Mouse (Mus musculus): ENCODE measurements at regions not wholly inside any gene's neighbourhood (a gene's known extent, or its start where the extent isn't known, plus 50 kb on each side); places are given as distances from the start of the nearest gene placed in this dataset.

DNA sequence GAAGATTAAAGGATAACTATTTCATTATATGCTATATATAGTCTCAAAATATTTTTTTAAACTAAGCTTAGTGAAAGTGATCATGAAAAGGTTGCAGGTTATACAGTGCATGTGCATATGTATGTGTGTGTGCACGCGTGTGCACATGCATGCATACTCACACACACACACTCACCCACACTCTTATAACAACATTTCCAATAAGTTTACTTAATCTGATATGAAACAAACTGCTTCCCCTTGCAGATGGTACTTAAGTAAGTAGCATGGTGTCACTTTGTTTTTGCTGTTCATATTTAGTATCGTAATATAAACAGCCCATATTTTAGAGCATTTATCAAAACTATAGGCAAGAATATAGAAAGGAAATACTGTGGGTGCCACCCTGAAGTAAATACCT, 275.0 kb downstream of the Gm5447 start:
- no peaks in the 10 kb centered on the region for H3K36me3 ChIP-seq (ENCODE audit: control insufficient read depth in 1 of 2, insufficient read depth in 2 of 2, low read length in 2 of 2)
- no peak overlapping the region for H3K9ac ChIP-seq (ENCODE audit: control insufficient read depth, low read depth, low read length, poor library complexity, severe bottlenecking)
- H3K4me3 ChIP-seq (ENCODE audit: control insufficient read depth in 1 of 2, insufficient read depth in 1 of 2, low read depth in 2 of 2, low read length in 2 of 2), result no peak overlapping the region
- TF ChIP-seq USF1 (IDR thresholded peaks at IDR 0.05; ENCODE audit: low read depth, low read length), result no peak
- no peak for TF ChIP-seq MEF2A (IDR thresholded peaks at IDR 0.05; ENCODE audit: extremely low read depth, insufficient replicate concordance, low read depth, low read length, poor library complexity, severe bottlenecking)
- TF ChIP-seq EP300 (IDR thresholded peaks at IDR 0.05; ENCODE audit: low read depth in 1 of 2, low read length in 2 of 2), result no peak
- TF ChIP-seq NRF1 (IDR thresholded peaks at IDR 0.05; ENCODE audit: insufficient read depth, low read depth, low read length, poor library complexity, severe bottlenecking), result no peak
- no peak for TF ChIP-seq ZNF384 (IDR thresholded peaks at IDR 0.05; ENCODE audit: low read depth, low read length)
- no peak for DNase-seq (ENCODE audit: low read depth, low spot score)
- H3K27me3 ChIP-seq (ENCODE audit: control insufficient read depth in 1 of 2, insufficient read depth in 2 of 2, low read length in 2 of 2), result no peaks in the 10 kb centered on the region
- no peaks in the 10 kb centered on the region for H3K79me2 ChIP-seq (ENCODE audit: control insufficient read depth, insufficient read depth, low read length, poor library complexity)
- H3K27ac ChIP-seq (ENCODE audit: control insufficient read depth, low read depth, low read length), result no peak overlapping the region
- no peaks in the 10 kb centered on the region for H3K9me3 ChIP-seq (replicated peaks; ENCODE audit: insufficient read depth, low read length)
- H3K4me1 ChIP-seq (ENCODE audit: control insufficient read depth in 1 of 2, insufficient read depth in 2 of 2, low read length in 2 of 2), result no peaks in the 10 kb centered on the region

DNA sequence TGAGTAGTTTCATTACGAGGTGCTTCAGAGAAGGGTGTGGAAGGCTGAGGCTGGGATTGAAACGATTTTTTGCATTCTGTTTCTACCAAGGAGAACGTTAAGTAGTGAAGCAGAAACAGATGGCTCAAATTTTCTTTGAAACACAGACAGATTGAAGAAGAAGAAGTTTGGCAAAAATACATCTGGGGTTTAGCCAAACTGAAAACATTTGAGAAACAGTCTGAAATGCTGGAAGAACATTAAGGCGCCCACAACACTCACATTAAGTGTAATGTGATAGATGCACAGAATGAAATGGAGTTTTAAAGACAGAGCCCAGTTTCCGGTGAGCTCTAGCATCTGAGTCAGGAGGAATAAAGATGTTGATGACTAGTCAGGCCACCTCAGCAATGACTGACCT, 275.5 kb downstream of the Gm5447 start:
- Histone ChIP-seq H3K79me2 (ENCODE audit: control insufficient read depth, insufficient read depth, low read length, poor library complexity) (no peaks in the 10 kb centered on the region), H3K4me3 (ENCODE audit: control insufficient read depth in 1 of 2, insufficient read depth in 1 of 2, low read depth in 2 of 2, low read length in 2 of 2) (no peak overlapping the region), H3K9me3 (replicated peaks; ENCODE audit: insufficient read depth, low read length) (no peaks in the 10 kb centered on the region), H3K27ac (ENCODE audit: control insufficient read depth, low read depth, low read length) (no peak overlapping the region), H3K36me3 (ENCODE audit: control insufficient read depth in 1 of 2, insufficient read depth in 2 of 2, low read length in 2 of 2) (no peaks in the 10 kb centered on the region), H3K4me1 (ENCODE audit: control insufficient read depth in 1 of 2, insufficient read depth in 2 of 2, low read length in 2 of 2) (no peaks in the 10 kb centered on the region), H3K27me3 (ENCODE audit: control insufficient read depth in 1 of 2, insufficient read depth in 2 of 2, low read length in 2 of 2) (no peaks in the 10 kb centered on the region), H3K9ac (ENCODE audit: control insufficient read depth, low read depth, low read length, poor library complexity, severe bottlenecking) (no peak overlapping the region)
- DNase-seq (ENCODE audit: low read depth, low spot score), result no peak
- TF ChIP-seq MEF2A (IDR thresholded peaks at IDR 0.05; ENCODE audit: extremely low read depth, insufficient replicate concordance, low read depth, low read length, poor library complexity, severe bottlenecking) (no peak), ELF1 (IDR thresholded peaks at IDR 0.05; ENCODE audit: low read depth, low read length) (no peak), BHLHE40 (IDR thresholded peaks at IDR 0.05; ENCODE audit: borderline replicate concordance, low read depth, low read length) (no peak), CTCF (IDR thresholded peaks at IDR 0.05 in 2 of 3, conservative IDR thresholded peaks at IDR 0.05 in 1 of 3; ENCODE audit: control insufficient read depth in 1 of 3, insufficient read depth in 1 of 3, low read depth in 2 of 3, low read length in 3 of 3, poor library complexity in 1 of 3, severe bottlenecking in 1 of 3) (no peak), ZC3H11A (IDR thresholded peaks at IDR 0.05; ENCODE audit: low read depth, low read length) (no peak), NRF1 (IDR thresholded peaks at IDR 0.05; ENCODE audit: insufficient read depth, low read depth, low read length, poor library complexity, severe bottlenecking) (no peak), KAT2A (conservative IDR thresholded peaks at IDR 0.05; ENCODE audit: low read depth, low read length) (no peak), TAL1 (IDR thresholded peaks at IDR 0.05; ENCODE audit: low read length) (no peak), TCF12 (IDR thresholded peaks at IDR 0.05; ENCODE audit: low read depth, low read length) (no peak), ZMIZ1 (IDR thresholded peaks at IDR 0.05; ENCODE audit: low read depth, low read length) (no peak), MYC (IDR thresholded peaks at IDR 0.05; ENCODE audit: low read depth, low read length) (no peak), MAZ (IDR thresholded peaks at IDR 0.05; ENCODE audit: low read depth, low read length) (no peak), GABPA (IDR thresholded peaks at IDR 0.05; ENCODE audit: low read depth, low read length) (no peak), EP300 (IDR thresholded peaks at IDR 0.05; ENCODE audit: low read depth in 1 of 2, low read length in 2 of 2) (no peak)
